Mouse (Mus musculus): Measurements from ENCODE around the gene Mid1.
"Not testable (repeated sequence)": the region's sequence is repeated elsewhere in the genome, so short reads cannot be mapped to it uniquely, and the experiment has no call there.

Gene Mid1

DNA sequence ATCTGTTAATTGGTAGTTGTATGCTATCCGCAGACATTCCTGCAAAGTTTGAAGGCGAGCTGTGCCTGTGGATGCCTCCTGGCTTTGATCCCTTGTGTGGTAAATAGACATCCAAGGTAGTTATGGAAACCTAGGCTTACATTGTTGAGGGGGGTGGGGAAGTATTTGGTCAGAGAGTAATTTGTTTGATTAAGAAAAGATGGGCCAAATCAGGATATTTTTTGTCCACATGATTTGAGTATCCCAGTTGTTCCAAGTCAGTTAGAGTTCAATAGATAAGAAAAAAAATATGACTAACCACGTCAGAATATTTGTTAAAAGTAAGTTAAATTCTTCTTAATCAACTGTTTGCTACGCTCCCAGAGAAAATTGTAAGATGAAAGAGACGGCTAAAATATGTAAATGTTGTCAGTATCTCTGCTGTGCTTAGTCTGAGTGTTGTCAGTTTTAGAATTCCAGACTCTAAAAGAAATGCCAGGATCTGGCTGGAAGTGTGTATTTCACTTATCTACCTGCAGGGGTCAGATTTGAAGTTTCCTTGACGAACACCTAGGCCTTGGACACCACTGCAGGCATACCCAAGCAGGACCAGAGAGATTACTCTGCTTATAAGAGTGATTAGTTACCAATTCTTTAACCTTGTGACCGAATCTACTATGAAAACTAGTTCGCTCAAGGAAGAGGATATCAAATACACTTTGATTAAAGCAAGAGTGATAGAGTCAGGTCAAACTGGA lies 198.7 kb downstream of the Mid1 start:
- DNase-seq (ENCODE audit: low read depth, low spot score) = peak; percentile 43

DNA sequence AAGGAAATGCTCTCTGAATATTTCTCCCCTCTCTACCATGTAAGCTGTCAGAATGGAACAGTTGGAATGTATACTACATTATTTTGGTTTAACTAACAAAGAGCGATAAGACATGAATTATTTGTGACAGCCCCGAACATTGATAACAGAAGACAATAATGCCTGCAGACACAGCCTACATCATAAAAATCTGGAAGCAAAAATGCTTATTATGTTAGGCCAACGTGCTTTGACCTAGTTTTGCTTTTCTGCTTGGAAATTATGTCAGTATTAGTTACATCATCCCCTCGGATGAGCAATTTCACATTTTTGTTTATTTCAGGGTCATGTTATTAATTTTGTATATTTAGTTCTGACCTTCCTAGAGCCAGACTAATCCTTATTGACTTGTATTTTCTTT lies 205.5 kb downstream of the Mid1 start:
- DNase-seq (ENCODE audit: low read depth, low spot score) = no peak

DNA sequence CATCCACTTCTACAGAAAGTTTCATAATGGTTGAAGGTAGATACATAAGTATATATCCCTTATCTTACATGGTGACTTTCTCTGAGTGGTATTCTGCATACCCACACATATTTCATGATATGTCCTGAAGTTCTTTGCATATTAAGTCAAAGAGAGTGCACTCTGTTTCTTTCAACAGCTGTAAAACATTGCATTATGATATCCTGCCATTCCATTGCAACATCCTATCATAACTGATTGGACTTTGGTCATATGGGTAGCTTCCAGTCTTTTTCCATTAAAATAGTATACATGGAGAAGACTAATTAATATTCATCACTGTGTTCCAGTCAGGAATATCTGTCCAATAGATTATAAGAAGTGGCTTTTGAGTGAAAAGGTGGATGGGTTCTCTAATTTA lies 207.1 kb downstream of the Mid1 start:
- DNase-seq (ENCODE audit: low read depth, low spot score) = no peak

DNA sequence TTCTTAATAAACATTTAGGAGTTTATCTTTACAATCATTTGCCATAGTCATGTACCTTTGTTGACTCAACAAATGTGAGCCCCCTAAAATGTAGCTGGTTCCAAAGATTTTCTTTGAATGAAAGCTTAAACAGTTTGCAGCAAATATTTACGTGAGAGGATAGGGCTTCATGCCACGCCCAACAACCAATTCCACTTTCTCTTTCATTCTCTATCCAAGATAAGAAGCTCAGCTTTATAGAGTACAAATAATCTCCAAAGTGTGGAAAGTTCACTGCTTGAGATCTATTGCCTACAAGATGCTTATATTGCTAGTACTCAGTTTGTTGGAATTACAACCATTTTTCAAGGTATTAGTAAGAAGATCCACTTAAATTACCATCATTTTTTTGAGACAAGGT lies 207.6 kb downstream of the Mid1 start:
- no peak for DNase-seq (ENCODE audit: low read depth, low spot score)

DNA sequence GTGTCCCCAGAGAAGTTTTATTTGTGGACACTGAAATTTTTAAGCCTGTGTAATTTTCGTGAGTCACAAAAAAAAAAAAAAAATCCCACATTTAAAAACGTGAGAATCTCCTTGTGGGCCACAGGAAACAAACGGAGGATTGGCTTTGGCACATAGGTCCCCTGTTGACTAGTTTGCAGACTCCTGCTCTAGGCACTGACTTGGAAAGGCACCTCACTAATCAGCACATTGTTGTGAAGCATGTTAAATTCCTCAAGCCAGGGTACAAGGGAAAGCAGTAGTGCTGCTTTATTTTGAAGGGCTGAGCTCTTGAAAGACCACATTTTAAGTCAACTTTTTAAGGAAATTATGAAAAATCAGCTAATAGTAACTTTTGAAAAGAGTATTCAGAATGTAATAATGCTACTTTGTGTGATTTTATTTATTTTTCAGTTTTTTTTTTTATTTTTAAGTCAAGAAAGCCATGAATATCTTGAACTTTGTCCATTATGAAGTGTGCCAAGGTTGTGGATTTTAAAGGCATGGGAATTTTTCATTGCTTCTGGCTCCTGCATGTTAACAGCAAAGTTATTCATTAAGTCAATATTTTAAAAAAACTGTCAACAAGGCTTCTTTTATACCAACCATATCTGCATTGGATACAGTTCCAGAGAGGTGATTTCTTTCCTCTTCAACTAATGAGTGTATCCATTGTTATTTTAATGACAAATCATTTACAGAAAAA lies 214.4 kb downstream of the Mid1 start:
- DNase-seq (ENCODE audit: low read depth, low spot score) = no peak

DNA sequence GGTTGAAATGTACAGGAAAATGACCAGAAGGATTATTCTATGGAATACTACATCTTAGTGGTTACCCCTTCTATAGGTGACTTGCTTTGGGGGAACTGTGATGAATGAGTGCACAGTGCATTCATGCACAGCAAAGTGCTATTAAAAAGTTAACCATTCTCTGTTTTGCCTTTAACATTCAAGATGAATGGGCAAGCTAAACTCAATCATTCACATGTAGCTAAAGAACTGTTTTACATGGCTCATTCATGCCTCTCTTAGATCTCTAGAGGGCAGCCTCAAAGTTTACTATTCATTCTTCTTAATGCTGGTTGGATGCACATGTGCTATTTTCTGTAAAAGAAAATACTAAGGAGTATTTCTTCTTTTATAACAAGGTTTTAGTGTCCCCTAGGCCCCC lies 217.9 kb downstream of the Mid1 start:
- DNase-seq (ENCODE audit: low read depth, low spot score) = no peak

DNA sequence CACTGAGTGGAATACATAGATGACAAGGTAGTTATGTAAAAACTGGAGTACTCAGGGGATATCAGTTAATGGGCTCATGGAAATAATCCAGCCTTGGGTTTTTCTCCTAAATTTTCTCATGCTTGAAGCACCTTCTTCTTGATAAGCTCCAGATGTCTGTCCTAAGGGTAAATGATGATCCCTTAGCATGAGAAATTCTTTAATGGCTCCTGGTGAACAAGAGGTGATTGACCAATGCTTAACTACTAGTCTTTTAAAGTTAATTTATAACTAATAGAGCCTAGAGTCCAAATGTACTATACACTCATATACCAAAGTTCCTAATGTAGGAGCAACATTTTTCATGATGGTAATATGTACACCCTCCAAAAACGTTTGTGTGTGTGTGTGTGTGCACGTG lies 218.7 kb downstream of the Mid1 start:
- no peak for DNase-seq (ENCODE audit: low read depth, low spot score)

DNA sequence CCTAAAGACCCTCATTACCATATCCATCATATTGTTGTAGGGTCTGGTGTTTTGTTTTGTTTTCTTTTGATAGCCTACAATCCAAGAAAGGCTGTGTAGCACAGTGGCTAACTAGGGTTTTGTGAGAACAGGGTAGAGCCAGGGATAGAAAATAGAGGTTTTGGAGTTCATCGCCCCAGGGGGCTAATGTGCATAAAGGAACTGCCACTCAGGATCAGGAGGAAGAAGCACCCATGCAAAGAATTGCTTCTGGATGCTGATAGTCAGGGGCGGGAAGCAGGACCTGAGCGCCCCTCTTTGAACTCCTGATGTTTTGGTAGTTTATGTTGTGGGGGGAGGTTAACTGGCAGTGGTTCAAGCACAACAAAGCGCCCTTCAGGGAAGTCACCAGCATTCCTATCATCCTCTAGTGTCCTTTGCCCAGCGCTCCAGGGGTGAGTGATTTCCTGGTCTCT lies 221.1 kb downstream of the Mid1 start:
- peak; percentile 50 for DNase-seq (ENCODE audit: low read depth, low spot score)

DNA sequence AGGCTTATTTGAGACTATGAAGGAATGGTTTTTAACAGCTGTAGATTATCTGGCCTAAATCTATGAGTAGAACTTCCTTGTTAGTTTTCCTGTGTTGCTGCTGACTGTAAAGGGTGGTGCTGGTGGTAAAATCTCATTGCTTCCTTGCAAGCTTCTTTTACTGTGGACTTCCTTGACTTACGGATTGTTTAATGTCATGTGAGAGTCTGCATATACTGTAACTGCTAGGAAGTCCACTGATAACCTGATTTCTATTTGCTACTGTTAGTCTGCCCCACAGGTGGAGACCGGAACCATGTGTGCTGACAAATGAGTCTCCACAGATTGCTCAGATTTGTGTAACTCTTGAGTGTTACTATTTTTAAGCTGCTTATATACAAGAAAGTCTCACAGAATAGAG lies 224.9 kb downstream of the Mid1 start:
- no peak for DNase-seq (ENCODE audit: low read depth, low spot score)

DNA sequence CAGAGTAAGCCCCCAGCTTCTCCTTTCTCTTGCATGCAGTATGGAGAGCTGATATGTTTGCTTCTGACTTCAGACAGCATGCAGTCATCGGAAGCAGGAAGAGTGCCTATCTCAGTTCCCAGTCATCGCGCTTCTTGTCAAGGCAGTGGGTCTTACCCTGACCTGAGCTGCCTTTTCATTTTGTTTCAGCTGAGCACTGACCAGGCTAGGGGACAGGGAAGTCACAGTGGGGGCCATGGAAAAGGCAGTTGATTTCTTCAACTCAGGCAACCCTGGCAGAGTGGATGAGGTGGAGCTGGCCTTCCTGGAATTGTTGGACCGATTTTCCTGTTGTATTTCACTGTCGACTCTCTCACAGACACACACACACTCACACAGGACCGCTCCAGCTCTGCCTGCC lies 230.7 kb downstream of the Mid1 start:
- DNase-seq (ENCODE audit: low read depth, low spot score) = no peak

DNA sequence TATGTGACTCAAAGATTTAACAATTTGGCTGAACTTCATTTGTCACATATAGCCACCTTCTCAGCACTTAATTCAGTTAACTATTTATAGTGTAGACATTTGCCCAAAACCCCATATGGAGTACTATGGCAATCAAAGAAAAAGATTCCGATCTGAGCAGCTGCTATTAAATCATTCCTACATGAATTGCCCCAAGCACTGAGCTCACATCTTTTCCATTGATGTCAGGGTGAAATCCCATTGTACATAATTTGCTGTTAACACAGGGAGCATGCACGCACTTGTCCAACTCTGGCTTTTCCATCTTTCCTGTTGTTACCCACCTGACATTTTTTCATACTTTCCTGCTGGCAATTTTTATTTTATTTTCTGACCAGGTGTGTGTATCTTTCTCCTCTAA lies 237.5 kb downstream of the Mid1 start:
- no peak for DNase-seq (ENCODE audit: low read depth, low spot score)

DNA sequence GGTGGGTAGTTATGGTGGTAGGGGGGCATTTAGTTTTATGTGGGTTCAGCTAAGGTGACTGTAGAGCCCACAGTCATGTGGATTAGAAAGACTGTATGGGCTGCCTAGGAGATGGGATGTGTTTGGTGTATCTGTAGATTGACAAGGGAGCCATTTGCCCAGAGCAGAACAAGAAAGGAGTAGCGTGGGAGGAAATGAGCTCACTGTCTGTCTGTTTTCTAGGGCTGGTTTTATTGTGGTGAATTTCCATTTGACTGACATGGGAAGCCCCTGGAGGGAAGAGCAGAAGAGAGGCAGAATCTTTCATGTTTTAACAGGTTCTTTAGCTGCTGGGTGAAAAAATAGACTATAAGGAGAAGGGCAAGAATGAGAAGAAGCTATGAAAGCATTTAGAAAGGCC lies 238.4 kb downstream of the Mid1 start:
- no peak for DNase-seq (ENCODE audit: low read depth, low spot score)

DNA sequence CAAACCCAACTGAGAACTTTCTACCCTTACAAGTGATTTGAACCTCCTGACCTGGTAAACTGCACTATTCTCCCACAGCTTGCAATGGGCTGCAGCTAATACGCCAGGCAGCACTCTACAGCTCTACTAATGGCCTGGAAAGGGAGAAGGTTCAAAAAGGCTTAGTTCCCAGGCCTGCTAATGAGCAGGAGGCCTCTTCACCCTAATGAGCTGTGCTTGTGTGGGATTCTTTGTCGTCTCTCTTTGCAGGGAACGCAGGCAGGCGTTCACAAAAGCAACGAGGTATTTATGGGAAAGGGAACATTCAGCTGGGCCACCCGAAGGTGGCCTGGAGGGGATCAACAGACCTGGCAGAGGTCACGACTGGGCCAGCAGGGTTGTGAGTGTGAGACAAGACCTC lies 240.6 kb downstream of the Mid1 start:
- DNase-seq (ENCODE audit: low read depth, low spot score) = no peak

DNA sequence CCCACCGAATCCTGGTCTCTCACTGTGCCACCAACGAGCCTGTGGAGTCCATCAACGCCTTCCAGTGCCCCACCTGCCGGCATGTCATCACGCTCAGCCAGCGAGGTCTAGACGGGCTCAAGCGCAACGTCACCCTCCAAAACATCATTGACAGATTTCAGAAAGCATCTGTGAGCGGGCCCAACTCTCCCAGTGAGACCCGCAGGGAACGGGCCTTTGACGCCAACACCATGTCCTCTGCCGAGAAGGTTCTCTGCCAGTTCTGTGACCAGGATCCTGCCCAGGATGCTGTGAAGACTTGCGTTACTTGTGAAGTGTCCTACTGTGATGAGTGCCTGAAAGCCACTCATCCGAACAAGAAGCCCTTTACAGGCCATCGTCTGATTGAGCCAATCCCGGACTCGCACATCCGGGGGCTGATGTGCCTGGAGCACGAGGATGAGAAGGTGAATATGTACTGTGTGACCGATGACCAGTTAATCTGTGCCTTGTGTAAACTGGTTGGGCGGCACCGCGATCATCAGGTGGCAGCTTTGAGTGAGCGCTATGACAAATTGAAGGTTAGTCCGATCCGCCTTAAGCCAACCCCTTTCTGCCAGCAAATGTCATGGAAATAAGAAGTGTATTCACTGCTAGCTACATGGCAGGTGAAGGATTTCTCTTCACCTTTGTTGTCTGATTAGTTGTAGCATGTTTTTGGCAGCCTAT lies 242.3 kb downstream of the Mid1 start:
- DNase-seq (ENCODE audit: low read depth, low spot score) = no peak

DNA sequence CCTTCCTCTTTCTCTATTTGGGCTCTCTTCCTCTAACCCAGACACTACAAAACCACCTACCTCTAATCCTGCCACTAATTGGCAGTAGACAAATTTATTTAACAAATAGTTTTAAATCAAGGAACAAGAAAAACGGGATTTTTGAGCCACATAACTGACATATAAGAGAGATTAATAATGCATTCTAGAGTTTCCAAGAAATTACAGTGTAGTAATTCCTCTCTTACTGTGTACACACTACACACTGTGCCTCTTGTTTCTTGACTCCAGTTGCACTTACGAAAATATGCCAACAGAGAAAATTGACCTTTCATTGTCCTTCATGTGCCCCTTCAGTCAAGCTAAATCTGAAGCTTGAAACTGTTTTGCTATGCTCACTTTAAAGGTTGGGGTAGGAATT lies 245.9 kb downstream of the Mid1 start:
- DNase-seq (ENCODE audit: low read depth, low spot score) = no peak

DNA sequence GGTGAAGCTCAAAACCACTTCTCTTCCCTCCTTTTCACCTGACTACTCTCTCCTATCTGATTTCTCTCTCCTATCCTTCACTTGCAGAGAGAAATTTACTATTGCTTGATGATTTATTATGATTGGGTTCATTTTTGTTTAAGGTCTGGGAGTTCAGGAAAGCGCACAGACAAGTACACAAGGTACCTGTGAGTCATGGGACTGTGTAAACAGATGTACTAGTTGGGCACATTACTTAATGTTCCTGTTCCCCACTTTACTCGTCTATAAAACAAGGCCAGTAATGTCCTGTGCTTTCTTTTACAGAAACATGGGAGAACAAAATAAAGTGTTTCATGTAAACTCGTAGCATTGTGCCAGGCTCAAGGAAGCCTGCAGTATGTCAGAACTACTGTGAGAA lies 248.2 kb downstream of the Mid1 start:
- no peak for DNase-seq (ENCODE audit: low read depth, low spot score)

DNA sequence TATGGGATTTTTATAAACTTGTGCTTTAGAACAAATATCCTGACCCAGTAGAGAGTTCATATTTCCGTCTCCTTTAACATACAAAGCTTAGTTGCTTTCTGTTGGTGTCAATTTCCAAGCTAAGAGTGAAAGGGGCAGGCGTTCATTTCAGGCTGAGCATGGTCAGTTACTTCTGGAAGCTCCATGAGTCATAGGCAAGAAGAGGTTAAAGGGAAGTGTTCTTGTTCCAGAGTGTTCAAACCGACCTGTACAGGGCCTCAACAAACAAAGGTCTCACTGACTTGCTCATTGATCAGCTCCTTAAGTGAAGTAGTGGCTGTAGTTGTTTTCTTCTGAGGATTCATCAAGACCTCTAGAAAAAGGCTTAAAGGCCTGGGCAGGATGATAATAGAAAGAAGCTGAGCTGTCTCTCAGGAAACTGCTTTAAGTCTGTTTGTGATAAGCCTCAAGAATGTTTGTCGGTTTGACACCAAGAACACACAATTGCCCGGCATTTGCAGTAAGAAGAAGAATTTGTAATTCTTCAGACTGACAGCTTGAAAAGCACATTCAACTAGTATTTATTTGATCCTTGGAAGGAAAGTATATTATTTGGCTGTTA lies 252.2 kb downstream of the Mid1 start:
- DNase-seq (ENCODE audit: low read depth, low spot score) = no peak

DNA sequence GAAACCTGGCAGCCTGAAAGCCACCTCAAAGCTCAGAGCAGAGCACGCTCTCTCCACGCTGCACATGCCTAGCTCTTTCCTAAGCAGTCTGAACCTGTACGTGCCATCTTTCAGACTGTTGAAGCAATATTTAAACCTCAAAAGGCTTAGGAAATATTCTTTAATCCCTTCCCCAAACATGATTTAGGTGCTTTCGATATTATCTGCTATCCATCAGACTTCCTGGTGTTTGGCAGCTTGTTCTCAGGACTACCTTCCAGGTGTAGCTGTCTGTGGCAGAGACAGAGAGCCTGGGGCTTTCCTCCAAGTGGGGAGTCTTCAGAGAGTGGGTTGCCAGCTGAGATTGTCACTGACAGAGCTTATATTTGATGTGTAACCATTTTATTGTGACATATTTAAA lies 255.5 kb downstream of the Mid1 start:
- no peak for DNase-seq (ENCODE audit: low read depth, low spot score)

DNA sequence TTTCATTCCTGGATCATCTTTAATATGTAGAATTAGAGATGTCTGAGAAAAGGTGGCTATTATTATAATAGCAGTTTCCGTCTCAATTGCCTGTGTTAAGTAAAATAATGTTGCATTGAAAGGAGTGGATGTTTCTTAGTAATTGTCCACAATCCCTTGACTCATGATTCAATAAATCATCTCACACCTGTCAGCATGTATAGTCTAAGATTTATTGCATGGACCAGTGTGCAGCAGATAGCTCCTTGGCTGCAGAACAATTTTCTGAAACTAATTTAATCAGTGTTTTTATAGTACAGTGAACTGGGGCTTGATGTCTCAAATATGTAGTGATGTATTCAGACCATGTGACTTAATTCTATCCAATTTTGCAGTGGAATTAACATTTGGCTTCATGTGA lies 265.6 kb downstream of the Mid1 start:
- no peak for DNase-seq (ENCODE audit: low read depth, low spot score)

DNA sequence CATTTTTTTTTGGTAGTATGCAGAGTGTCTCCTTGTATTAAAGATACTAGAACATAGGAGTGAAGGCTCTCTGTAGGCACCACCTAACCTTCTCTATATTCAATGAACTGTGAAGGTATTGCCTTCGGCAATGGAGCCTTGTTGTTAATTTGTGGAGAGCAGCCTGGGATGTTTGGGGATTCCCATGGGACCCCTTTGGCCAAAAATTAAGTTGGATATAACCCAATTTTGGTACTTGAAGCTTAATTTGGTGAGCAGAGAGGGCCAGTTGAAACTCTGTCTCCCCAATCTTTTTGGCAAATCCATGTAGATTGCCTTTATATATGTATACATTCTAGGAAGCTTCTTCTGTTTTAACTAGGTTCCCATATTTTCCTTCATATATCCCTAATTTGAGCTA lies 284.3 kb downstream of the Mid1 start:
- DNase-seq (ENCODE audit: low read depth, low spot score) = no peak

DNA sequence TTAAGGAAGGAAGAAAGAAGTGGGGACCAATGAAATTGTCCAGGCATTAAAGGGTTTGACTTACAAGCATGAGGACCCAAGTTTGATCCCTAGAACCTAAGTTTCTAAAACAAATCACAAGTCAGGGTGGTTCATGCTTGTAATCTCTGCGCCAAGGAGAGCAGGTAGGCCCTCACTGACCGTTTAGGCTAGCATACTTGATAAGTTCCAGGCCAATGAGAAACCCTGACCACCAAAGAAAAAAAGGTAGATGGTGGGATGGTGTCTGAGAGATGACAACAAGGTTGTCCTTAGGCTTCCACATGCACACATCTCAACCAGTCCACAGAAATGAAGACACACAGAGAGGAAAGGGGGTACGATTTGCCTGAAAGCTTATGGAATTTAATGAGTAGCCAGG lies 284.8 kb downstream of the Mid1 start:
- DNase-seq (ENCODE audit: low read depth, low spot score) = not testable (repeated sequence)

DNA sequence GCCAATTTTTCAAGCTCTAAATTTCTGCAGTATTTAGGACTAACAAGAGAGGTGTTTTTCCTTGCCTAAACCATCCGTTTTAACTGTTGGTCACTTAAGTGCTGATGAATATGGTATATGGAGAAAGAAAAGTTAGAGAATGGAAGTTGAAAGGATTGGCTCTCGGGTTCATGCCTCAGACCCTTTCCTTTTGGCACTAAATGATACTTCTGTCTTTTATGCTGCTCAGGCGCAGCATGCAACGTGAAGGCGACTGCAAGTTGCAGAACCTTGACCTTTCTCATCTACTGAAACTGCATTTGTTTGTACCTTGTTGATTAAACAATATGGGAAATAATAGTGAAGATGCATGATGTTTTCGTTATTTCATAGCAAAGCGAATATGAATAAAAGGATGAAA lies 285.5 kb downstream of the Mid1 start:
- DNase-seq (ENCODE audit: low read depth, low spot score) = not testable (repeated sequence)

Data from R1 (cell line).